Mouse (Mus musculus) midbrain, embryonic 16.5 days (tissue): ENCODE measurements around the gene D1Ertd622e. TPM values are rescaled to one million over a fixed set of nuclear protein-coding genes. Genes with fewer than 3 reads are reported as not detected.
A peak's percentile ranks its signal among the peaks of the same experiment; 100 is the strongest.

Experiments
- ATAC-seq: fragments of 200-750 bp; cut with Nextera tagmentation; 2 replicates; pipeline ENCODE4 v1.8.0; 2017; ENCODE audit warnings: moderate TSS enrichment
- H3K27ac ChIP-seq: fragments of 300-500 bp; sonication (generic); 2 replicates; pipeline ENCODE4 v1.5.1; 2014; ENCODE audit warnings: mild to moderate bottlenecking, low read length, mixed read lengths
- H3K27me3 ChIP-seq: fragments of 300-500 bp; sonication (generic); 2 replicates; pipeline ENCODE4 v1.6.1; 2014; ENCODE audit warnings: low read depth, low read length, mixed read lengths; ENCODE audit not compliant: control insufficient read depth, insufficient read depth
- H3K36me3 ChIP-seq: fragments of 300-500 bp; sonication (generic); 2 replicates; pipeline ENCODE4 v1.6.1; 2014; ENCODE audit warnings: mild to moderate bottlenecking, low read length, moderate library complexity, mixed read lengths; ENCODE audit not compliant: control insufficient read depth, insufficient read depth
- H3K4me1 ChIP-seq: fragments of 300-500 bp; sonication (generic); 2 replicates; pipeline ENCODE4 v1.6.1; 2014; ENCODE audit warnings: mild to moderate bottlenecking, low read length, mixed read lengths; ENCODE audit not compliant: control insufficient read depth, insufficient read depth
- H3K4me2 ChIP-seq: fragments of 300-500 bp; sonication (generic); 2 replicates; pipeline ENCODE4 v1.6.1; 2014; ENCODE audit warnings: mild to moderate bottlenecking, low read length, mixed read lengths
- H3K4me3 ChIP-seq: fragments of 300-500 bp; sonication (generic); 2 replicates; pipeline ENCODE4 v1.5.1; 2014; ENCODE audit warnings: low read depth, mild to moderate bottlenecking, low read length, moderate library complexity, mixed read lengths
- H3K9ac ChIP-seq: fragments of 300-500 bp; sonication (generic); 2 replicates; pipeline ENCODE4 v1.6.1; 2014; ENCODE audit warnings: low read depth, low read length, mixed read lengths
- H3K9me3 ChIP-seq: fragments of 300-500 bp; sonication (generic); replicated peaks from 2 replicates; pipeline ENCODE4 v1.6.1; 2014; ENCODE audit warnings: mild to moderate bottlenecking, low read length, mixed read lengths; ENCODE audit not compliant: control insufficient read depth, poor library complexity, severe bottlenecking
- WGBS: fragments of 180-500 bp; shearing (Covaris S2); extraction: QIAGEN DNeasy Blood & Tissue Kit; methylation state at CpG from one replicate; pipeline ENCODE4 v1.1.7; 2014; 5-methylcytosine and 5-hydroxymethylcytosine counted together
- polyA plus RNA-seq: library from polyadenylated mRNA; unstranded; fragments of >200 nt; fragmentation: Nextera tagmentation; extraction: Ambion mirVana; gene quantifications from 2 replicates; pipeline ENCODE4 v1.2.1, GENCODE M21; 2015

Gene D1Ertd622e
- polyA plus RNA-seq, 1 experiment from 2014 or later: 64.9 TPM

DNA sequence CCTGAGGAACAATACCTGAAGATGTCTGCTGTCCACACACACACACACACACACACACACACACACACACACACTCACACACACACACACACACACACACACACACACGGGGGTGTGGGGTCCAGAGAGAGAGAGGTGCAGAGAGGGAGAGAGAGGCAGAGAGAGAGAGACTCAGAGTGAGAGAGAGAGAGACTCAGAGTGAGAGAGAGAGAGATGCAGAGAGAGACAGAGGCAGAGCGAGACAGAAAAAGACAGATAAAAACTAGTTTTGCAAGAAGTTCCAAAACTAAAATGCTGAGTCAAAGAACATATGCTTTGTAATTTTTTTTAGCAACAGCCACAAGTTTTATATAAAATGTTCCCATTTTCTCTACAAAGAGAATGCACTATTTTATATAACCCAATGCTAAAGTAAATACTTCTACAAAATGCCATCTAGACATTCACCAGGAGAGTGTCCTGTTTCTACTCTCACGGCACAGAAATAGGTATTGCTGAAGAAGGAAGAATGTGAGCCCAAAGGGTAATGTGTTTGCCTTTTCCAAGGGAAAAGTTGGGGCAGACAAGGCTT, 11.2 kb downstream of the D1Ertd622e start:
- ATAC-seq: no peak
- no peak overlapping the region for H3K9ac ChIP-seq
- no peak overlapping the region for H3K27ac ChIP-seq
- H3K4me1 ChIP-seq: peaks cover 13% of the 10 kb centered on the region
- 0 out of 2 replicates have a peak, but pooled peaks cover 5% of the 10 kb centered on the region for H3K36me3 ChIP-seq
- WGBS: 89% methylated on average over 3 of the region's 3 CpGs
- no peak overlapping the region for H3K4me2 ChIP-seq
- H3K9me3 ChIP-seq: no peaks in the 10 kb centered on the region
- no peak overlapping the region for H3K4me3 ChIP-seq
- H3K27me3 ChIP-seq: no peaks in the 10 kb centered on the region

DNA sequence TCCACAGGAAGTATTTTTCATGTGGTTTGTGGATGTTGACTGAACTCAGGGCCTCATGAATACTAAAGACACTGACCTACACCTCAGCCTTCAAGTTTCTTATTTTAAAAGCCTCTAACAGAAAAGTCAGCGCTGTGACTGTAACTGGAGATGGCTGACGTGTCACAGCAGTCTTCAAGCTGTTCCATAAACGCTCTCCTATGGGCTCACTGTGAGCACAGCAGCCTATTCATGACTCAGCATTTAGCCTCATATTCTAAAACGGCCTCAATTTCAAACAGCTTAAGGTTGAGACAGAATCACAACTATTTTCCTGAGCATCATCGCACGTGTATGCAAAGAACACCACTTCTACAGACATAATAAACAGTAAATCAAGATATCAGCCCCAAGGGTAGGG, 11.8 kb downstream of the D1Ertd622e start:
- no peak overlapping the region for H3K9ac ChIP-seq
- ATAC-seq: peak; percentile 62; the same call in 1 of the 2 replicates

DNA sequence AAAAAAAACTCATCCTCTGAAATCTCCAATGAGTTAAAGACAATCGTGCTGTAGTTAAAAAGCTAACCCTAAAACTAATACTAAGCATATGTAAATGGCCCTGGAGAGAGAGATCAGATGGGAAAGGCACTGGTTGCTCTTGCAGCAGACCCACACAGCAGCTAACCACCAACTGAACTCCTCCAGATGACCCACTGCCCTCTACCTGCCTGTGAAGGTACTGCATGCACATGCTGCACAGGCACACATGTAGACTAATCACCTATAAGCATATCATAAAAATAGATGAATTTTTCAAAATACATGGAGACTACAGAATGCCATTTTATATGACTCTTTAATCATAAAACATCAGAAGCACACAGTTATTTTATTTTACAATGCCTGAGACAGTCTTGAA, 14.8 kb downstream of the D1Ertd622e start:
- no peak overlapping the region for H3K9ac ChIP-seq
- H3K36me3 ChIP-seq: peaks cover 3% of the 10 kb centered on the region; the same call in 1 of the 2 replicates
- no peak overlapping the region for H3K4me3 ChIP-seq
- H3K4me1 ChIP-seq: no peaks in the 10 kb centered on the region
- no peaks in the 10 kb centered on the region for H3K27me3 ChIP-seq
- no peak overlapping the region for H3K4me2 ChIP-seq
- ATAC-seq: no peak
- no peaks in the 10 kb centered on the region for H3K9me3 ChIP-seq
- 92% methylated on average over 1 of the region's 1 CpGs for WGBS
- no peak overlapping the region for H3K27ac ChIP-seq

More for the DNA sequence above, 11.8 kb downstream of the D1Ertd622e start:
- Histone ChIP-seq H3K4me2 (no peak overlapping the region), H3K4me1 (peaks cover 13% of the 10 kb centered on the region; the same call in 1 of the 2 replicates), H3K9me3 (no peaks in the 10 kb centered on the region), H3K27me3 (no peaks in the 10 kb centered on the region), H3K27ac (no peak overlapping the region), H3K36me3 (peaks cover 5% of the 10 kb centered on the region; the same call in 1 of the 2 replicates), H3K4me3 (no peak overlapping the region)
- 59% methylated on average over 6 of the region's 6 CpGs for WGBS

DNA sequence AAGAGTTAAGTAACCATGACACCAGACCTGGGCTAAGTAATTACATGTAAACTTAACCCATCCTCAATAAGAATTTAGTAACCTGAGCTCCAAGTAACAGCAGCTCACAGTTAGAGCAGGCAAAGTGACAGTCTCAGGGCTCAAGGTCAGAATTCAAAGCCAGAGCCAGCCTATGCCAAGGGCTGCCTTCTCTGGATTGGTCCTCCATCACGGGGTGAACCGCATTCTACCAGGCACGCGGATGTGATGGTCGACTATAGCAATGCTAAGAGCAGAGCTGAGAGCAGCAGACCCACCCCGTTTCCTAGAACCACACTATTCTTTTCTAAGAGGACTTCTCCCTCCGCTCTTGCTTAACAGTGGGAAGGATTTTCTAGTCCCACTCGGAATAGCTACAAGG, 27.8 kb downstream of the D1Ertd622e start:
- Histone ChIP-seq H3K4me1 (peaks cover 6% of the 10 kb centered on the region; the same call in 1 of the 2 replicates), H3K4me2 (no peak overlapping the region), H3K27me3 (no peaks in the 10 kb centered on the region), H3K9me3 (no peaks in the 10 kb centered on the region), H3K4me3 (no peak overlapping the region), H3K36me3 (peaks cover 5% of the 10 kb centered on the region; the same call in 1 of the 2 replicates), H3K9ac (no peak overlapping the region), H3K27ac (no peak overlapping the region)
- 91% methylated on average over 8 of the region's 8 CpGs for WGBS
- no peak for ATAC-seq

DNA sequence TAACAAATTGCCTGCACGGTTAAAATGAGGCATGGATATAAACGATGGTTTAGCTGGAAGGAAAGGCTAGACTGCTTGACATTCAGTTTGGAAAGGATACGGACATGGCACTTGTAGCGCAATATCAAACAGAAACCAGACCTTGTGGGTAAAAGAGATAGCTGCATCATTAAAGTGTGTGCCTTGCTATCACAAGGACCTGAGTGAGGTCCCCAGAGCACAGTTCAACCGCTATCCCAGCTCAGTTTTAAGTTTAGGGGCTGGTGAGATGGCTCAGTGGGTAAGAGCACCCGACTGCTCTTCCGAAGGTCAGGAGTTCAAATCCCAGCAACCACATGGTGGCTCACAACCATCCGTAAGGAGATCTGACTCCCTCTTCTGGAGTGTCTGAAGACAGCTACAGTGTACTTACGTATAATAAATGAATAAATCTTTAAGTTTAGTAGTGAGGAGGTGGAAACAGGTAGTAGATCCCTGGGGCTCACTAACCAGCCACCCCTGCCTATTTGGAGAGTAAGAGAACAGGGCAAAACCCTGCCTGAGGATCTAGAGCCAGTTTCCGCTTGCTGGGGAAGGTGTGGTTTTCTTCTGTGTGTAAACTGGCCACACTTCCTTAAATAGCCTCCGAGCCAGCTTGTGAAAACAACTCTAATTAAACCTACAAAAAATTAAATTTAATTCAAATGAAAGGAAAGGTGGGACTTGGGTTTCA, 29.2 kb downstream of the D1Ertd622e start:
- H3K4me3 ChIP-seq: no peak overlapping the region
- H3K27me3 ChIP-seq: no peaks in the 10 kb centered on the region
- H3K27ac ChIP-seq: no peak overlapping the region
- WGBS: 91% methylated on average over 11 of the region's 11 CpGs
- peaks cover 6% of the 10 kb centered on the region; the same call in 1 of the 2 replicates for H3K4me1 ChIP-seq
- H3K4me2 ChIP-seq: no peak overlapping the region
- H3K36me3 ChIP-seq: no peaks in the 10 kb centered on the region
- H3K9ac ChIP-seq: no peak overlapping the region
- H3K9me3 ChIP-seq: no peaks in the 10 kb centered on the region
- ATAC-seq: no peak

DNA sequence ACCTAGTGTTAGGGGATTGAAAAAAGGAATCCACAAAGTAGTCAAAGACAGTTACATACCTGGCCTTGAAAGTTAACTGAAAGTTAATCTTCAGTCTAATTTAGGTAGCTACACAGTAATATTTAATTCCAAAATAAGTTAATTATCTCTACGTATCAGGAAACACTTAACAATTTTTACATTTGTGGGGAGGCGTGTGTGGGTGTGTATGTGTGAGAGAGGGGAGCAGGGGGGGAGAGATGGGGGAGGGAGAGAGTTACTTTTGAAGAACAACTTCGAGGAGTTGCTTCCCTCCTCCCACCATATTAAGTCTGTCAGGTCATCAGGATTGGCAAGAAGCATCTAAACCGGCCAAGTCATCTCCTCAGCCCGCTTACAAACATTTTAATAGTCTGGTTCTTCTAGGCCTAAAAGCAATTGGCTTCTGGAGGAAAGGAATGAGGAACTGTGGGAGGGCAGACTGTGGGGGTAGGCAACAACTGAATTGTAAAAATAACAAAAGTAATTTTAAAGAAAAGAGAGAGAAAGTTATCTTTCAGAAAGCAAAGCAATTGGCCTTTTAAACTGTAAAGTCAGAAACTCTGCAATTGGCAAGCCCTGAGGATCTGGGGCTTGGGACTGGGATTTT, 29.9 kb downstream of the D1Ertd622e start:
- Histone ChIP-seq H3K36me3 (no peaks in the 10 kb centered on the region), H3K9ac (no peak overlapping the region), H3K27ac (no peak overlapping the region), H3K4me3 (no peak overlapping the region), H3K4me1 (peaks cover 6% of the 10 kb centered on the region; the same call in 1 of the 2 replicates), H3K9me3 (no peaks in the 10 kb centered on the region), H3K27me3 (no peaks in the 10 kb centered on the region), H3K4me2 (no peak overlapping the region)
- 85% methylated on average over 5 of the region's 5 CpGs for WGBS
- no peak for ATAC-seq

DNA sequence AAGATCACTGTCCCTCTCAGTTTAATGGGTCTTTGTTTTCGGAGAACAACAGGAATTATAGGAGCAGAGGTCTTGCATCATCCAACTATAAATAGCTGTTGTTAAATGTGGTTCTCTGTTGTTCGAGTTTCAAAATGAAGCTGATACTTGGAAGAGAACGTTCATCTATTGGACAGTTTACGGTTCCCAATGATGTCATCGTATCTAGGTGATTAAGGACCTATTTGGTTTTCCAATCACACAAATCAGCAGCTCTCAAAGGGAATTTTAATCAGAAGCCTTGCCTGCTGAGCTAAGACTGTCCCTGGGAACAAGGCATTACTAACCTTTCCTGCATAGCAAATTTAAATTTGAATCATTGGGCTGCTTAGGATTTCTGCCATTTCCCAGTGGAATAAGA, 31.7 kb downstream of the D1Ertd622e start:
- ATAC-seq: peak; percentile 41; the same call in 1 of the 2 replicates
- H3K36me3 ChIP-seq: no peaks in the 10 kb centered on the region

DNA sequence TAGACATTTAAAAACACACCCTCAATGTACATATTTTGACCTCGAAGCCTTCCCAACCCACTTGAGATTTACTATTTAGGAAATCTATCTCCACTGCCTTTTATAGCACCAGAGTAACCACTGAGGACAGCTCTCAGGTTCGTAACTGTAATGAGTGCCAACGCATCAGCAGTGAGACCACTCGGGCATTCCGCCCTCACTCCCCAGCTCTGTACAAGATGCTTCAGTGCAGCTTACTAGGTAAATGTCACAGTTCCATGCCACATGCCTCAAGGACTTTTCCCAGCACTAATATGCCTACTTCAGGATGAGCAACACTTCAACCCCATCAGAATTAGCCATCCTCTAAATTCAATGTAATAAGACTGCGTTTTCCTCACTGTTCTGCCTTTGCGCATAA, 33.0 kb downstream of the D1Ertd622e start:
- Histone ChIP-seq H3K9me3 (no peaks in the 10 kb centered on the region), H3K9ac (no peak overlapping the region), H3K4me2 (no peak overlapping the region), H3K27me3 (no peaks in the 10 kb centered on the region), H3K4me3 (no peak overlapping the region), H3K27ac (no peak overlapping the region), H3K36me3 (no peaks in the 10 kb centered on the region), H3K4me1 (peaks cover 6% of the 10 kb centered on the region; the same call in 1 of the 2 replicates)
- ATAC-seq: no peak
- 82% methylated on average over 7 of the region's 7 CpGs for whole genome bisulfite sequencing

More for the DNA sequence above, 31.7 kb downstream of the D1Ertd622e start:
- H3K4me3 ChIP-seq: no peak overlapping the region
- WGBS: 45% methylated on average over 5 of the region's 5 CpGs
- H3K9ac ChIP-seq: no peak overlapping the region
- H3K4me1 ChIP-seq: peaks cover 6% of the 10 kb centered on the region; the same call in 1 of the 2 replicates
- H3K9me3 ChIP-seq: no peaks in the 10 kb centered on the region
- H3K27me3 ChIP-seq: no peaks in the 10 kb centered on the region
- 0 out of 2 replicates have a peak overlapping the region, but pooled peaks have one; percentile 38 for H3K27ac ChIP-seq
- H3K4me2 ChIP-seq: no peak overlapping the region

DNA sequence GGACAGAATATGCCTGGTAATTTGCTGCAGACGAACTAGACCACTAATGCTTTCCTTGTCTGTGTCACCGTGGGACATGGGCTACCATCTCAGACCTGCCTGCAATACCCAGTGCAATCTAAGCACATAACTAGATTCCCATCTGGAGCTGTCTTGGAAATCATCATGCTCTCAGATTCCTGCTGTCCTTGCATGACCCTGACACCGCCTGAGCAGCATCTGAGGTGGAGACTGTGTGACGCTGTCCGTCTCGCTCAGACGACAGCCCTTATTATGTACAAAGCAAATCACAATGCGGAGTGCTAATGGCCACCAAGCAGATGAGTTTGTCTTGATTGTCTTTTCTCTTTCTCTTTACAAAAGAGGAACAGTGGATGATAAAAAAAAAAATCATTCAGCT, 33.9 kb downstream of the D1Ertd622e start:
- ATAC-seq: no peak
- Histone ChIP-seq H3K4me3 (no peak overlapping the region), H3K9me3 (no peaks in the 10 kb centered on the region), H3K9ac (no peak overlapping the region), H3K36me3 (no peaks in the 10 kb centered on the region), H3K27ac (no peak overlapping the region), H3K4me1 (peaks cover 12% of the 10 kb centered on the region), H3K4me2 (no peak overlapping the region), H3K27me3 (no peaks in the 10 kb centered on the region)
- WGBS: 57% methylated on average over 8 of the region's 8 CpGs
